Mouse (Mus musculus) E14TG2a.4 (cell line): ENCODE measurements around the gene Scamp3.

ENCODE experiments used
- CTCF ChIP-seq: conservative IDR thresholded peaks from 2 replicates; pipeline ENCODE4 v1.5.1; 2014; ENCODE audit warnings: low read length
- NANOG ChIP-seq: IDR thresholded peaks from 2 replicates; pipeline ENCODE4 v1.6.1; 2014; ENCODE audit warnings: borderline replicate concordance, low read length, mixed read lengths
- POU5F1 ChIP-seq: IDR thresholded peaks from 2 replicates; pipeline ENCODE4 v1.6.1; 2014; ENCODE audit warnings: low read length, borderline replicate concordance

DNA sequence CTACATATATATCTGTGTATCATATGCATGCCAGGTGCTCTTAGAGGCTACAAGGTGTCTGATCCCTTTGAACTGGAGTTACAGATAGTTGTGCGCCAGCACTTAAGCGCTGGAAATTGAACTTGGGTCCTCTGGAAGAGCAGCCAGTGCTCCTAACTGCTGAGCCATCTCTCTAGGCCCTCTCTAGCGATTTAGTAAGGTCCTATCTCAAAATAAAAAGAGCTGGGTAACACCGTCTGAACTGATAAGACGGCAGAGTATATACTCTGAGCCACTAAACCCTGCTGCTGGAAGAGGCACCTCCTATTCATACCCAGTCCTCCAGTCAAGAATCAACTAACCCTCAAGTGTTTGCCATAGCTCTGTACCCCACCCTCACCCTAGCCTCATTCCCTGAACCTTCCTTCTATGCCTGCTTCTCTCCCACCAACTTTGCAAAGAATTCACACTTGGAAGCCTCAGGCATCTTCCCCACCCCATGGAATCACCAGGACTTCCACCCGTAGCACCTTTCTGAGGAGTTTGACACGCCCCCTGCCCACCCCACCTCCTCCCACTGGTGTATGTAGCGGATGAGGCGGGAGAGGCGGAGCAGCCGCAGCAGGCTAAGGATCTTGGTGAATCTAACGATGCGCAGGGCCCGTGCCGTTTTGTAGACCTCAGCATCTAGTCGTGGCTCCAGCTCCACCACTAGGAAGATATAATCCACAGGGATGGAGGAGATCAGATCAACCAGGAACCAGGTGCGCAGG is 25.0 kb upstream of the Scamp3 start:
- TF ChIP-seq CTCF (no peak), NANOG (no peak), POU5F1 (no peak)
